Mouse (Mus musculus): Measurements from ENCODE around the gene Sgcg. TPM values are rescaled to one million over a fixed set of nuclear protein-coding genes. Genes with fewer than 3 reads are reported as not detected.

The Sgcg gene
- not detected in 2 replicates for polyA plus RNA-seq (2016; fragmentation: Nextera tagmentation; extraction: Ambion mirVana)

GRCm38 (mm10) chr14:61258352-61258751, at the start of gene Sgcg:
Sgcg (minus strand) TSS chr14:61258490.
- H3K27ac ChIP-seq (replicated peaks) = no peak within 1 kb of the TSS
- 73% methylated on average over 11 of the region's 11 CpGs for WGBS
- no peaks in the 10 kb centered on the region for H3K9me3 ChIP-seq (replicated peaks)
- no peaks in the 10 kb centered on the region for H3K4me1 ChIP-seq
- H3K27me3 ChIP-seq (ENCODE audit: low read depth, poor library complexity, severe bottlenecking) = no peaks in the 10 kb centered on the region
- no peak within 1 kb of the TSS for H3K4me3 ChIP-seq
- no peak for DNase-seq (ENCODE audit: low spot score)
- no peaks in the 10 kb centered on the region for H3K36me3 ChIP-seq

- H3K27ac ChIP-seq (replicated peaks) = no peak overlapping the region
- no peaks in the 10 kb centered on the region for H3K9me3 ChIP-seq (replicated peaks)
- no peaks in the 10 kb centered on the region for H3K4me1 ChIP-seq
- DNase-seq (ENCODE audit: low spot score) = no peak
- 81% methylated on average over 4 of the region's 4 CpGs for WGBS
- H3K4me3 ChIP-seq = no peak overlapping the region
- no peaks in the 10 kb centered on the region for H3K27me3 ChIP-seq (ENCODE audit: low read depth, poor library complexity, severe bottlenecking)
- no peaks in the 10 kb centered on the region for H3K36me3 ChIP-seq
Observed at GRCm38 (mm10) chr14:61303969-61304609, 45.8 kb upstream of the Sgcg start.

- no peak overlapping the region for H3K4me3 ChIP-seq
- no peaks in the 10 kb centered on the region for H3K9me3 ChIP-seq (replicated peaks)
- H3K27ac ChIP-seq (replicated peaks) = no peak overlapping the region
- no peaks in the 10 kb centered on the region for H3K27me3 ChIP-seq (ENCODE audit: low read depth, poor library complexity, severe bottlenecking)
- no peak for DNase-seq (ENCODE audit: low spot score)
- 88% methylated on average over 2 of the region's 2 CpGs for WGBS
- H3K36me3 ChIP-seq = no peaks in the 10 kb centered on the region
- H3K4me1 ChIP-seq = no peaks in the 10 kb centered on the region
Observed at GRCm38 (mm10) chr14:61302428-61302827, 44.1 kb upstream of the Sgcg start.

- no peak for DNase-seq (ENCODE audit: low spot score)
- WGBS = 67% methylated on average over 2 of the region's 2 CpGs
- Histone ChIP-seq H3K27ac (replicated peaks) (no peak overlapping the region), H3K9me3 (replicated peaks) (no peaks in the 10 kb centered on the region), H3K4me3 (no peak overlapping the region), H3K27me3 (ENCODE audit: low read depth, poor library complexity, severe bottlenecking) (no peaks in the 10 kb centered on the region), H3K4me1 (no peaks in the 10 kb centered on the region), H3K36me3 (no peaks in the 10 kb centered on the region)
Observed at GRCm38 (mm10) chr14:61301323-61301722, 43.0 kb upstream of the Sgcg start.

- no peak for DNase-seq (ENCODE audit: low spot score)
- 91% methylated on average over 6 of the region's 6 CpGs for WGBS
Observed at GRCm38 (mm10) chr14:61299810-61300209, 41.5 kb upstream of the Sgcg start.

GRCm38 (mm10) chr14:61294738-61295079, 36.4 kb upstream of the Sgcg start:
- WGBS = 14% methylated on average over 6 of the region's 6 CpGs

More at GRCm38 (mm10) chr14:61299810-61300209, 41.5 kb upstream of the Sgcg start:
- H3K9me3 ChIP-seq (replicated peaks) = no peaks in the 10 kb centered on the region
- H3K27me3 ChIP-seq (ENCODE audit: low read depth, poor library complexity, severe bottlenecking) = no peaks in the 10 kb centered on the region
- H3K4me1 ChIP-seq = no peaks in the 10 kb centered on the region
- H3K27ac ChIP-seq (replicated peaks) = no peak overlapping the region
- H3K36me3 ChIP-seq = no peaks in the 10 kb centered on the region
- H3K4me3 ChIP-seq = no peak overlapping the region

GRCm38 (mm10) chr14:61293884-61294737, 35.8 kb upstream of the Sgcg start:
- Histone ChIP-seq H3K36me3 (no peaks in the 10 kb centered on the region), H3K4me1 (no peaks in the 10 kb centered on the region), H3K27me3 (ENCODE audit: low read depth, poor library complexity, severe bottlenecking) (no peaks in the 10 kb centered on the region), H3K27ac (replicated peaks) (no peak overlapping the region), H3K4me3 (0 out of 2 replicates have a peak overlapping the region, but pooled peaks have one; percentile 4), H3K9me3 (replicated peaks) (no peaks in the 10 kb centered on the region)
- peak; percentile 59 for DNase-seq (ENCODE audit: low spot score)
- WGBS = 53% methylated on average over 16 of the region's 16 CpGs

More at GRCm38 (mm10) chr14:61294738-61295079, 36.4 kb upstream of the Sgcg start:
- Histone ChIP-seq H3K4me1 (no peaks in the 10 kb centered on the region), H3K4me3 (0 out of 2 replicates have a peak overlapping the region, but pooled peaks have one; percentile 4), H3K27me3 (ENCODE audit: low read depth, poor library complexity, severe bottlenecking) (no peaks in the 10 kb centered on the region), H3K27ac (replicated peaks) (no peak overlapping the region), H3K36me3 (no peaks in the 10 kb centered on the region), H3K9me3 (replicated peaks) (no peaks in the 10 kb centered on the region)
- DNase-seq (ENCODE audit: low spot score) = peak; percentile 71

GRCm38 (mm10) chr14:61290664-61291063, 32.4 kb upstream of the Sgcg start:
- no peaks in the 10 kb centered on the region for H3K27me3 ChIP-seq (ENCODE audit: low read depth, poor library complexity, severe bottlenecking)
- H3K27ac ChIP-seq (replicated peaks) = no peak overlapping the region
- 80% methylated on average over 3 of the region's 3 CpGs for WGBS
- no peaks in the 10 kb centered on the region for H3K4me1 ChIP-seq
- no peak for DNase-seq (ENCODE audit: low spot score)
- no peaks in the 10 kb centered on the region for H3K36me3 ChIP-seq
- no peak overlapping the region for H3K4me3 ChIP-seq
- H3K9me3 ChIP-seq (replicated peaks) = no peaks in the 10 kb centered on the region

- DNase-seq (ENCODE audit: low spot score) = no peak
- H3K27ac ChIP-seq (replicated peaks) = no peak overlapping the region
- H3K27me3 ChIP-seq (ENCODE audit: low read depth, poor library complexity, severe bottlenecking) = no peaks in the 10 kb centered on the region
- H3K4me3 ChIP-seq = no peak overlapping the region
- no peaks in the 10 kb centered on the region for H3K4me1 ChIP-seq
- 77% methylated on average over 19 of the region's 19 CpGs for WGBS
- H3K36me3 ChIP-seq = no peaks in the 10 kb centered on the region
- H3K9me3 ChIP-seq (replicated peaks) = no peaks in the 10 kb centered on the region
Observed at GRCm38 (mm10) chr14:61288606-61289286, 30.5 kb upstream of the Sgcg start.

GRCm38 (mm10) chr14:61278676-61279300, 20.5 kb upstream of the Sgcg start:
- peaks cover 30% of the 10 kb centered on the region for H3K27me3 ChIP-seq (ENCODE audit: low read depth, poor library complexity, severe bottlenecking)
- DNase-seq (ENCODE audit: low spot score) = no peak
- no peak overlapping the region for H3K27ac ChIP-seq (replicated peaks)
- 91% methylated on average over 7 of the region's 7 CpGs for WGBS
- H3K4me3 ChIP-seq = no peak overlapping the region
- H3K9me3 ChIP-seq (replicated peaks) = no peaks in the 10 kb centered on the region
- H3K4me1 ChIP-seq = peaks cover 15% of the 10 kb centered on the region
- no peaks in the 10 kb centered on the region for H3K36me3 ChIP-seq

GRCm38 (mm10) chr14:61277285-61277684, 19.0 kb upstream of the Sgcg start:
- peaks cover 15% of the 10 kb centered on the region for H3K4me1 ChIP-seq
- peak; percentile 30 for DNase-seq (ENCODE audit: low spot score)
- no peak overlapping the region for H3K27ac ChIP-seq (replicated peaks)
- no peak overlapping the region for H3K4me3 ChIP-seq
- H3K27me3 ChIP-seq (ENCODE audit: low read depth, poor library complexity, severe bottlenecking) = peaks cover 44% of the 10 kb centered on the region
- H3K36me3 ChIP-seq = no peaks in the 10 kb centered on the region
- no peaks in the 10 kb centered on the region for H3K9me3 ChIP-seq (replicated peaks)
- 45% methylated on average over 1 of the region's 1 CpGs for WGBS

- Histone ChIP-seq H3K27ac (replicated peaks) (no peak overlapping the region), H3K9me3 (replicated peaks) (no peaks in the 10 kb centered on the region), H3K4me1 (peaks cover 15% of the 10 kb centered on the region), H3K27me3 (ENCODE audit: low read depth, poor library complexity, severe bottlenecking) (peaks cover 56% of the 10 kb centered on the region), H3K36me3 (no peaks in the 10 kb centered on the region), H3K4me3 (peak overlapping the region; percentile 38)
- 10% methylated on average over 38 of the region's 38 CpGs for WGBS
- DNase-seq (ENCODE audit: low spot score) = peak; percentile 14
Observed at GRCm38 (mm10) chr14:61274414-61275198, 16.3 kb upstream of the Sgcg start.
